Mouse (Mus musculus): ENCODE results near the gene Igfbp7. TPM values are rescaled to one million over a fixed set of nuclear protein-coding genes. Genes with fewer than 3 reads are reported as not detected.

Igfbp7 gene
- polyA plus RNA-seq (2015; fragmentation: Nextera tagmentation; extraction: Ambion mirVana): 107 and 116 TPM in 2 replicates

DNA sequence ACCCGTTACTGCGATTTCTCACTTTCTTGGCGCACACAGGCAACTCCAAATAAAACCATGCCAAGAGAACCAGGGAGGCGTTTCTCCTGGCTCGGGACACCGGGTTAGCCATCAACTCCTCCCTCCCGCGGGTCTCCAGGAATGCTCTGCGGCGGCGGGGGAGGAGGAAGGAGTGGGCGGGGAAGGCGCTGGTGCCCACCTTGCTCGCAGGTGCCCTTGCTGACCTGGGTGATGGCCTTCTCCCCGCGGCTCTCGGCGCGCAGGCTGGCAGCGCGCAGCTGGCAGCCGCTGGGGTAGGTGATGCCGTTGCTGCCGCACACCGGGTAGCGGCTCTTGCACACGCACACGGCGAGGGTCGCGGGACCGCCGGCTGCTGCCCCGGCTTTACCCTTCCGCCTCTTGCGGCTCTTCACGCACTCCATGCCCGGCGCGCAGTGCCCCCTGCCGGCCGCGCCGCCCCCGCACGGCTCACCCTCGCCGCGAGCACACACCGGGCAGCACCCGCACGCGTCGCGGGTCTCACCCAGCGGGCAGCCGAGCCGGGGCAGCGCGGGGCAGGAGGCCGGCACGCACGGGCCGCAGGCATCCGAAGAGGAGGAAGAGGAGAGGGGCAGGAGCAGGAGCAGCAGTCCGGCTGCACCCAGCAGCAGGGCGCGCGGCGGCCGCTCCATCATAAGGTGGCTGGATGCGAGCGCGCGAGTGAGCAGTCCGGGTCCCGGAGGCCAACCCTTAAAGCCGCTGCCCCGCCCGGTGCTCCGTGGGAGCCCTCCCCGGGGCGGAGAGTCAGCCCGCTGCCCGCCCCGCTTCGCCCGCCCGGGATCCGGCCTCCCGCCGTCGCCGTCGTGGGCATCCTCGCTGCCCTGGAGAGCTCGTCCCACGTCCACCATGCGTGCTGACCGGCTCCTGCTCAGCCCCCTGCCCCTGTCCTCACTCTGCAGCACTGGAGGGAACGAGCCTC lies at the start of gene Igfbp7:
Gene Igfbp7, minus strand, starts transcription at position 701 of the 958 bp plus-strand sequence.
- ATAC-seq (ENCODE audit: insufficient number of reproducible peaks, low FRiP score, low TSS enrichment, low read depth): peak; percentile 87
- H3K27me3 ChIP-seq: no peaks in the 10 kb centered on the region
- H3K4me2 ChIP-seq (replicated peaks): peak within 1 kb of the TSS; percentile 97
- 4% methylated on average over 100 of the region's 101 CpGs for WGBS
- H3K36me3 ChIP-seq: no peaks in the 10 kb centered on the region
- H3K27ac ChIP-seq (replicated peaks): peak within 1 kb of the TSS; percentile 83
- H3K4me1 ChIP-seq: peaks cover 8% of the 10 kb centered on the region; the same call in 1 of the 2 replicates
- no peaks in the 10 kb centered on the region for H3K9me3 ChIP-seq (replicated peaks)
- peak within 1 kb of the TSS; percentile 60 for H3K4me3 ChIP-seq (replicated peaks)
- H3K9ac ChIP-seq: peak within 1 kb of the TSS; percentile 46

DNA sequence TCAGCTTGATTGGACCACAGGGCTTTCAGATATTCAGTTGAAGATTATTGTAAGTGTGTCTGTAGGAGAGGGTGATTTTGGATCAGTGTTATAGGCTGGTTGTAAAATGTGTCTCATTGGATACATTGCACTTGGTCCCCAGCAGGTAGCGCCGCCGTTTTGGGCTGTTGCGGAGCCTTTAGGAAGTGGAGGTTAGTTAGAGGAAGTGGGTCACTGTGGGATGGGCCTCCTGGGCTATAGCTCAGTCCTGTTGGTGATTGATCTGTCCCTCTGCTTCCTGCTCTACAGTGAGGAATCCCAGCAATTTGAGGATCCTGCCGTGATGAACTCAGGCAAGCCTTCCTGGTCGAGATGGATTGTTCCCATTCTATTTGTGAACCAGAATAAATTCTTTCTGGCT lies 44.3 kb upstream of the Igfbp7 start:
- WGBS: 75% methylated on average over 6 of the region's 6 CpGs
- no peak overlapping the region for H3K4me3 ChIP-seq (replicated peaks)
- H3K9ac ChIP-seq: no peak overlapping the region
- H3K4me1 ChIP-seq: no peaks in the 10 kb centered on the region
- H3K27me3 ChIP-seq: no peaks in the 10 kb centered on the region
- ATAC-seq (ENCODE audit: insufficient number of reproducible peaks, low FRiP score, low TSS enrichment, low read depth): no peak
- no peak overlapping the region for H3K4me2 ChIP-seq (replicated peaks)
- H3K27ac ChIP-seq (replicated peaks): no peak overlapping the region
- no peaks in the 10 kb centered on the region for H3K9me3 ChIP-seq (replicated peaks)
- no peaks in the 10 kb centered on the region for H3K36me3 ChIP-seq

DNA sequence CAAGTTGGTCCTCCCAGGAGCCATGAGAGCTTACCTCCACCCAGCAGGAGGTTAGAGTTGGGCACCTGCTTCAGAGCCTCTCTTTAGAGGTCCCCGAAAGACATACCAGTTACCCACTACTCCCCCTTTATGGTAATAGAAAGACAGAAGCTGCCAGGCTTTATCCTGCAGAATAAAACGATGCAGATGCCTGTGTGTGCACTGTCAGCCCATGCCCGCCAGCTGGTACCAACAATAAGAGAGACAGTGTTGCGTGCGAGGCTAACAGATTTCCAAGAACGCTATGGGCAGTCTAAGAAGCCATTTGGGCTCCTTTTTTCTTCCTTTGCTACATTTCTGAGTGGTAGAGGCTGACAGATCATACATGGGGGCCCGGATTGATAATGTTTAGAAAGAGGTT lies 41.7 kb upstream of the Igfbp7 start:
- no peaks in the 10 kb centered on the region for H3K4me1 ChIP-seq
- no peak overlapping the region for H3K27ac ChIP-seq (replicated peaks)
- no peak overlapping the region for H3K4me2 ChIP-seq (replicated peaks)
- no peak for ATAC-seq (ENCODE audit: insufficient number of reproducible peaks, low FRiP score, low TSS enrichment, low read depth)
- H3K36me3 ChIP-seq: no peaks in the 10 kb centered on the region
- no peak overlapping the region for H3K4me3 ChIP-seq (replicated peaks)
- 87% methylated on average over 7 of the region's 7 CpGs for WGBS
- H3K9me3 ChIP-seq (replicated peaks): no peaks in the 10 kb centered on the region
- H3K27me3 ChIP-seq: no peaks in the 10 kb centered on the region
- no peak overlapping the region for H3K9ac ChIP-seq

DNA sequence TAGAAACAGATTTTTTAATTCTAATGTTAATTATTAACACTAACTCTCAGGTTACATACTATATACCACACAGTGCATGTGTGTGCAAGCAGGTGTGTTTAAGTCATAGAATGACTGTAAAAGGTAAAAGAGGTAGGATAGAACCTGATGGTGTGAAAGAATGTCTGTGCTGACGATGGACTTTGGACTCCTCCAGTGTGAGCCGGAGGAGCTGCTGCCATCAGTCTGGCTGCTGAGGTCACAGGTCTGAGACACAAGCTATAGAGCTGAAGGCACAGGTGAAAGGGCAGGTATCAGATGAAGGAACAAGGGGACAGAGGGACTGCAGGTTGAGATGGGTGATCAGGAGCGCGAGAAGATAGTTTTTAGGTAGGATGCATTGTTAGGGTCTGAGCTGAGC lies 37.6 kb upstream of the Igfbp7 start:
- Histone ChIP-seq H3K4me1 (no peaks in the 10 kb centered on the region), H3K4me3 (replicated peaks) (no peak overlapping the region), H3K36me3 (no peaks in the 10 kb centered on the region), H3K27ac (replicated peaks) (no peak overlapping the region), H3K4me2 (replicated peaks) (no peak overlapping the region), H3K9me3 (replicated peaks) (no peaks in the 10 kb centered on the region), H3K27me3 (no peaks in the 10 kb centered on the region), H3K9ac (no peak overlapping the region)
- no peak for ATAC-seq (ENCODE audit: insufficient number of reproducible peaks, low FRiP score, low TSS enrichment, low read depth)
- 92% methylated on average over 4 of the region's 4 CpGs for WGBS

DNA sequence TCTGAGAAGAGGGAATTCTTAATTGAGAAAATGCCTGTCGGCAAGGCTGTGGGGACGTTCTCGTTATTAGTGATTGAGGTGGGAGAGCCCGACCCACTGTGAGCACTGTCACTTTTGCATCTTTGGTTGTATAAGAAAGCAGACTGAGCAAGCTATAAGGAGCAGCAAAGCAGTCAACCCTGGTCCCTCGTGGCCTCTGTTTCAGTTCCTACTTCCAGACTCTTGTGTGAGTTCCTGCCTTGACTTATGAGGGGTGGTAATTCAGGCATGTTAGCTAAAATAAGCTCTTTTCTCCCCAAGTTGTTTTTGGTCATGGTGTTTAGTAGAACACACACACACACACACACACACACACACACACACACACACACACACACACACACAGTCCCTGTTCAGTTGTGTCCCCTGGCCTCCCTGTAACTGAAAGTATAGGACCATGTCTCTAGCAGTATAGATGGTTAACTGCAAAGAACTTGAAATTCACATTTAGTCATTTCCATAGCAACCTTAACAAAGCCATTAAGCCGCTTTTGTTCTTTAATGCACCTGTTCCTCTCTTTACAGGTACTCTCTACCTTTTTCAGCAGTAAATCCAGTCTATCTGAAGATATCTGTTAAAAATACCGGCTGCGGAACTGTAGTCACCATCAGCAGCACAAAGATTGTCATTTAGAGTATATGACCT lies 36.2 kb upstream of the Igfbp7 start:
- WGBS: 81% methylated on average over 8 of the region's 8 CpGs
- H3K4me1 ChIP-seq: no peaks in the 10 kb centered on the region
- H3K9ac ChIP-seq: no peak overlapping the region
- no peaks in the 10 kb centered on the region for H3K9me3 ChIP-seq (replicated peaks)
- no peak for ATAC-seq (ENCODE audit: insufficient number of reproducible peaks, low FRiP score, low TSS enrichment, low read depth)
- no peaks in the 10 kb centered on the region for H3K27me3 ChIP-seq
- no peaks in the 10 kb centered on the region for H3K36me3 ChIP-seq
- H3K4me2 ChIP-seq (replicated peaks): no peak overlapping the region
- H3K27ac ChIP-seq (replicated peaks): no peak overlapping the region
- H3K4me3 ChIP-seq (replicated peaks): no peak overlapping the region

DNA sequence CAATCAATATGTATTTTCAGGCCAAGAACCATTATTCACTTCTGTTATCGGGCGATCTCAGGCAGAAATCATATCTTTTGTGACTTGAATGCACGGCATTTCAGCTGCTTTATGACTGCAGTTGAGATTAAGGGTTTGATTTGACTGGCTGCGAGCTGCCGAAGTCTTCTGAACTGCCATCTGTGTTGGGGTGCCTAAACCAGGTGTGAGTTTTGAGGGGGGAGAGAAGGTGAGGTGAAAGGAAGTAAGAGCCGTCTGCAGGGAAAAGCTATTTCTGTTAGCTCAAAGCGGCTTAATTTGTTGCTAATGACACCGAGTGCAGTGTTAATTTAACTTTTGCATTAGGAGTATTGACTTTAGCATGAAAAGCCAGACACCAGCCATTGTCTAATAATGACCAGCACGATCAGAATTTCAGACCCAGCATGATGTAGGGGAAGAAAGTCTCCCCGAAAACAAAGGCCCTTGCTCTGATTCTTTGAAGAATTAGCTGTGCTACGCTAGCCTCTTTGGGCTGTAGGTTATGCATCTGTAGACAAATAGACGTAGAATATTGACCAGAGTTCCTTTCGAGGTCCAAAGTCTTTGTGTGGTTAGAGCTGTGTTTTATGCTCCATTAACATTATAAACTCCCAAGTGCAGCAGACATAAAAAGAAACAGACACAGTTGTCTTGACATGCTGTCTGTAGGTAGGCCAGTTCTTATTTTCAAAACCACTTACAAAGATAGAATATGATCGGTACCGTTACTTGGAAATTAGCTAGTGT lies 35.2 kb upstream of the Igfbp7 start:
- H3K27me3 ChIP-seq: no peaks in the 10 kb centered on the region
- WGBS: 71% methylated on average over 15 of the region's 15 CpGs
- no peaks in the 10 kb centered on the region for H3K9me3 ChIP-seq (replicated peaks)
- ATAC-seq (ENCODE audit: insufficient number of reproducible peaks, low FRiP score, low TSS enrichment, low read depth): no peak
- no peak overlapping the region for H3K9ac ChIP-seq
- H3K36me3 ChIP-seq: no peaks in the 10 kb centered on the region
- no peak overlapping the region for H3K4me3 ChIP-seq (replicated peaks)
- H3K4me2 ChIP-seq (replicated peaks): no peak overlapping the region
- no peaks in the 10 kb centered on the region for H3K4me1 ChIP-seq
- H3K27ac ChIP-seq (replicated peaks): no peak overlapping the region

DNA sequence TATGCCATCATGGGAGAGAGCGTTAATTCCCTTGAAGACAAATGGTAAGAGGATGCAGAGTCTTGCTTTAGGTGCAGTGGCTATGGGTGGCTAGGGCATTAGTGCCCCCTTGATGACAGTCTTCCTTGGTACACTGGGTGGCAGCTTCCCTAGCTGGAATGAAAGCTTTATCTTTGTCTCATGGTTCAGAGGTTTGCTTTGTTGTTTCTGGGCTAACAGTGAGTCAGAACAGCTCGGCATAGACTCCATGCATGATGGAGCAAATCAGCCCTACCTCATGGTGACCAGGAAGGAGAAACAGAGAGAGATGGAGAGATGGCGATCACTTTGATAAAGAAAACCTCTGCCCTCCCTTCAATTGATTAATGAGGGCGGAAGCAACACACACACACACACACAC lies 28.5 kb upstream of the Igfbp7 start:
- no peak overlapping the region for H3K9ac ChIP-seq
- H3K4me1 ChIP-seq: no peaks in the 10 kb centered on the region
- H3K27ac ChIP-seq (replicated peaks): no peak overlapping the region
- no peaks in the 10 kb centered on the region for H3K36me3 ChIP-seq
- H3K9me3 ChIP-seq (replicated peaks): no peaks in the 10 kb centered on the region
- H3K27me3 ChIP-seq: no peaks in the 10 kb centered on the region
- no peak for ATAC-seq (ENCODE audit: insufficient number of reproducible peaks, low FRiP score, low TSS enrichment, low read depth)
- no peak overlapping the region for H3K4me2 ChIP-seq (replicated peaks)
- no peak overlapping the region for H3K4me3 ChIP-seq (replicated peaks)
- WGBS: 77% methylated on average over 4 of the region's 4 CpGs

DNA sequence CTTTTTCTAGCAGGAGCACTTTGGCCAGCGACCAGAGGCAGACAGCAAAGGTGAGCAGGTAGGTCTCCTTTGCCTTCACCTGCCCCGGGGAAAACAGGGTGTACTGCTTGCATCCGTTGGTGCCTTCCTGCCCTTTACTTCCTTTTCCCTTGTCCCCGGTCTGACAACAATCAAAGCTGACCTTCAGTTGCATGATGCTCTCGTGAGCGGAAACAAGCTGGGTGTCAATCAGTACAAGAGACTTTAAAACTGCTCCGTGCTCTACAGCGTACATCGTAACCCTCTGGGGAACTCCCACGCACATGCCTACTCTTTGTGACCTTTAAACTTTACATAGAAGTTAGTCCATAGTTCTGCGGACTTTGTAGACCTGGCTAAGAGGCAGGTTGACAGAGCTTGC lies 26.2 kb upstream of the Igfbp7 start:
- WGBS: 56% methylated on average over 11 of the region's 11 CpGs
- no peaks in the 10 kb centered on the region for H3K9me3 ChIP-seq (replicated peaks)
- no peaks in the 10 kb centered on the region for H3K36me3 ChIP-seq
- no peak overlapping the region for H3K4me3 ChIP-seq (replicated peaks)
- H3K4me1 ChIP-seq: no peaks in the 10 kb centered on the region
- H3K4me2 ChIP-seq (replicated peaks): no peak overlapping the region
- no peak overlapping the region for H3K27ac ChIP-seq (replicated peaks)
- H3K27me3 ChIP-seq: no peaks in the 10 kb centered on the region
- no peak overlapping the region for H3K9ac ChIP-seq
- no peak for ATAC-seq (ENCODE audit: insufficient number of reproducible peaks, low FRiP score, low TSS enrichment, low read depth)

DNA sequence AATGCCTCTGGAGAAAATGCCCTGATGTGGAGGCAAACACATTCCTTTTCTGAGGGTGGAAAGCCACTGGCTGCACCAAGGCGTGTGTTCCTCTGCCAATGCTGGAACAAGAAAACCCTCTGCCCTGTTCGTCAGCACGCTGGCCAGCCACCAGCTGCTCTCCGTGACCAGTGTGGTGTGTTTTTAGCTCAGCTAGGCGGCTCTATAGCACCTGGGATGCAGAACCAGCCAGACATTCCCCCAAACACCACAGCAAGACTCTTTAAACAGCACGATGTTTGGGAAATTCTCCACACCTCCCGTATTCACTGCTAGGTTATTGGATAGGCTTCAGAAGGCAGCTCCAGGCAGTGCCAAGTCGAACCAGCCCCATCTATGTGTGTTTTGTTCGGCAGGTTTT lies 25.7 kb upstream of the Igfbp7 start:
- Histone ChIP-seq H3K4me3 (replicated peaks) (no peak overlapping the region), H3K9ac (no peak overlapping the region), H3K9me3 (replicated peaks) (no peaks in the 10 kb centered on the region), H3K36me3 (no peaks in the 10 kb centered on the region), H3K4me1 (0 out of 2 replicates have a peak, but pooled peaks cover 3% of the 10 kb centered on the region), H3K27me3 (no peaks in the 10 kb centered on the region), H3K27ac (replicated peaks) (no peak overlapping the region), H3K4me2 (replicated peaks) (no peak overlapping the region)
- ATAC-seq (ENCODE audit: insufficient number of reproducible peaks, low FRiP score, low TSS enrichment, low read depth): peak; percentile 67
- WGBS: 54% methylated on average over 9 of the region's 9 CpGs

DNA sequence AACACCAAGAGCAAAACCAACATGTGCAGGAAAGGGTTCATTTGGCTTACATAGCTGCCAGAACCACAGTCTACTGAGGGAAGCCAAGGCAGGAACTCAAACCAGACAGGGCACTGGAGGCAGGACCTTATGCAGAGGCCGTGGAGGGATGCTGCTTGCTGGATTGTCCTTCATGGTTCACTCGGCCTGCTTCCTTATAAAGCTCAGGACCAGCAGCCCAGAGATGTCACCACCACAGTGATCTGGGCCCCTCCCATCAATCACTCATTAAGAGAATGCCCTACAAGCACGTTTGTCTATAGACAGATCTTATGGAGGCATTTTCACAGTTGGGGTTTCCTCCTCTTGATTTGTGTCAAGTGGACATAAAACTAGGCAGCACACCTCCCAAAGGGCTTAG lies 25.3 kb upstream of the Igfbp7 start:
- H3K27me3 ChIP-seq: no peaks in the 10 kb centered on the region
- no peak overlapping the region for H3K4me3 ChIP-seq (replicated peaks)
- H3K4me1 ChIP-seq: 0 out of 2 replicates have a peak, but pooled peaks cover 6% of the 10 kb centered on the region
- H3K9me3 ChIP-seq (replicated peaks): no peaks in the 10 kb centered on the region
- H3K4me2 ChIP-seq (replicated peaks): no peak overlapping the region
- WGBS: 46% methylated on average over 3 of the region's 3 CpGs
- H3K9ac ChIP-seq: no peak overlapping the region
- H3K27ac ChIP-seq (replicated peaks): no peak overlapping the region
- no peaks in the 10 kb centered on the region for H3K36me3 ChIP-seq
- ATAC-seq (ENCODE audit: insufficient number of reproducible peaks, low FRiP score, low TSS enrichment, low read depth): no peak

DNA sequence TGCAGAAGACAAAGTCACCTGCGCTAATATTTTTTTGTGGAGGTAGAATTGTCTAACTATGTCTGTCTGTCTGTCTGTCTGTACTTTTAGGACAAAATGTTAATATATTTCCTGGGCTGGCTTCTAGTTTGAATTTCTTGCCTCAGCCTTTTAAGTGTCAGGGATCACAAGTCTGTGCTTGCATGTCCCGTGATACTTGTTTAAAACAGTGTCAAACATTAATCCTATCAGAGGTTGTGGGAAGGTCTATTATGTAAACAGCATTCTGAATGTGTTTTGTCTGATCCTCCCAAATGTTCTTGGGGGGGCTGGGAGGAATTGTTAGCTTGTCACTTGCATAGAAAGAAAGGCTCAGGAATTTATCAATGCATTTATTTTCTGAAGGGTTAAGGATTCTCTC lies 24.6 kb upstream of the Igfbp7 start:
- no peak overlapping the region for H3K9ac ChIP-seq
- H3K4me1 ChIP-seq: 0 out of 2 replicates have a peak, but pooled peaks cover 6% of the 10 kb centered on the region
- no peak for ATAC-seq (ENCODE audit: insufficient number of reproducible peaks, low FRiP score, low TSS enrichment, low read depth)
- WGBS: 78% methylated on average over 2 of the region's 2 CpGs
- H3K4me2 ChIP-seq (replicated peaks): no peak overlapping the region
- no peaks in the 10 kb centered on the region for H3K9me3 ChIP-seq (replicated peaks)
- H3K4me3 ChIP-seq (replicated peaks): no peak overlapping the region
- H3K36me3 ChIP-seq: no peaks in the 10 kb centered on the region
- H3K27me3 ChIP-seq: no peaks in the 10 kb centered on the region
- H3K27ac ChIP-seq (replicated peaks): no peak overlapping the region

All from embryonic facial prominence, embryonic 15.5 days (tissue).